Mouse (Mus musculus): ENCODE data around the gene Spag7. TPM values are rescaled to one million over a fixed set of nuclear protein-coding genes. Genes with fewer than 3 reads are reported as not detected.
A peak's percentile ranks its signal among the peaks of the same experiment; 100 is the strongest.

Spag7 gene
- polyA plus RNA-seq, 1 experiment, result 195 TPM

GRCm38 (mm10) chr11:70699051-70699450 is 29.8 kb upstream of the Spag7 start:
- Histone ChIP-seq H3K27ac (ENCODE audit: insufficient read depth, low read length) (no peak overlapping the region), H3K27me3 (ENCODE audit: control insufficient read depth, insufficient read depth, low read length, poor library complexity, severe bottlenecking) (no peaks in the 10 kb centered on the region), H3K9me3 (replicated peaks; ENCODE audit: control insufficient read depth, insufficient read depth, low read length, poor library complexity, severe bottlenecking) (no peaks in the 10 kb centered on the region), H3K4me1 (ENCODE audit: control insufficient read depth, insufficient read depth, low read length) (no peaks in the 10 kb centered on the region), H3K9ac (ENCODE audit: low read depth, poor library complexity, severe bottlenecking) (peak overlapping the region; percentile 94), H3K36me3 (ENCODE audit: control insufficient read depth, insufficient read depth, low read length, poor library complexity, severe bottlenecking) (no peaks in the 10 kb centered on the region), H3K4me3 (ENCODE audit: low read depth, low read length) (no peak overlapping the region)
- TF ChIP-seq EP300 (IDR thresholded peaks at IDR 0.05; ENCODE audit: insufficient read depth, low read depth, low read length) (no peak), POLR2A (IDR thresholded peaks at IDR 0.05; ENCODE audit: insufficient read depth, low read length) (no peak), CTCF (IDR thresholded peaks at IDR 0.05; ENCODE audit: low read depth, low read length) (no peak)

- H3K27ac ChIP-seq (ENCODE audit: insufficient read depth, low read length), result no peak overlapping the region
- no peak overlapping the region for H3K4me3 ChIP-seq (ENCODE audit: low read depth, low read length)
- H3K9ac ChIP-seq (ENCODE audit: low read depth, poor library complexity, severe bottlenecking), result no peak overlapping the region
- H3K36me3 ChIP-seq (ENCODE audit: control insufficient read depth, insufficient read depth, low read length, poor library complexity, severe bottlenecking), result no peaks in the 10 kb centered on the region
- H3K27me3 ChIP-seq (ENCODE audit: control insufficient read depth, insufficient read depth, low read length, poor library complexity, severe bottlenecking), result no peaks in the 10 kb centered on the region
- no peaks in the 10 kb centered on the region for H3K4me1 ChIP-seq (ENCODE audit: control insufficient read depth, insufficient read depth, low read length)
- TF ChIP-seq CTCF (IDR thresholded peaks at IDR 0.05; ENCODE audit: low read depth, low read length) (no peak), POLR2A (IDR thresholded peaks at IDR 0.05; ENCODE audit: insufficient read depth, low read length) (no peak), EP300 (IDR thresholded peaks at IDR 0.05; ENCODE audit: insufficient read depth, low read depth, low read length) (no peak)
- no peaks in the 10 kb centered on the region for H3K9me3 ChIP-seq (replicated peaks; ENCODE audit: control insufficient read depth, insufficient read depth, low read length, poor library complexity, severe bottlenecking)
Measured at GRCm38 (mm10) chr11:70697376-70697775, 28.2 kb upstream of the Spag7 start.

GRCm38 (mm10) chr11:70693504-70693903 is 24.3 kb upstream of the Spag7 start:
- no peak overlapping the region for H3K27ac ChIP-seq (ENCODE audit: insufficient read depth, low read length)
- no peak for TF ChIP-seq EP300 (IDR thresholded peaks at IDR 0.05; ENCODE audit: insufficient read depth, low read depth, low read length)
- TF ChIP-seq POLR2A (IDR thresholded peaks at IDR 0.05; ENCODE audit: insufficient read depth, low read length), result no peak
- no peak for TF ChIP-seq CTCF (IDR thresholded peaks at IDR 0.05; ENCODE audit: low read depth, low read length)
- no peak overlapping the region for H3K9ac ChIP-seq (ENCODE audit: low read depth, poor library complexity, severe bottlenecking)
- H3K4me3 ChIP-seq (ENCODE audit: low read depth, low read length), result no peak overlapping the region
- no peaks in the 10 kb centered on the region for H3K36me3 ChIP-seq (ENCODE audit: control insufficient read depth, insufficient read depth, low read length, poor library complexity, severe bottlenecking)
- no peaks in the 10 kb centered on the region for H3K4me1 ChIP-seq (ENCODE audit: control insufficient read depth, insufficient read depth, low read length)
- no peaks in the 10 kb centered on the region for H3K9me3 ChIP-seq (replicated peaks; ENCODE audit: control insufficient read depth, insufficient read depth, low read length, poor library complexity, severe bottlenecking)
- no peaks in the 10 kb centered on the region for H3K27me3 ChIP-seq (ENCODE audit: control insufficient read depth, insufficient read depth, low read length, poor library complexity, severe bottlenecking)

GRCm38 (mm10) chr11:70689578-70689977 is 20.4 kb upstream of the Spag7 start:
- no peak overlapping the region for H3K27ac ChIP-seq (ENCODE audit: insufficient read depth, low read length)
- no peaks in the 10 kb centered on the region for H3K4me1 ChIP-seq (ENCODE audit: control insufficient read depth, insufficient read depth, low read length)
- no peaks in the 10 kb centered on the region for H3K27me3 ChIP-seq (ENCODE audit: control insufficient read depth, insufficient read depth, low read length, poor library complexity, severe bottlenecking)
- no peaks in the 10 kb centered on the region for H3K36me3 ChIP-seq (ENCODE audit: control insufficient read depth, insufficient read depth, low read length, poor library complexity, severe bottlenecking)
- no peak for TF ChIP-seq POLR2A (IDR thresholded peaks at IDR 0.05; ENCODE audit: insufficient read depth, low read length)
- no peak for TF ChIP-seq EP300 (IDR thresholded peaks at IDR 0.05; ENCODE audit: insufficient read depth, low read depth, low read length)
- TF ChIP-seq CTCF (IDR thresholded peaks at IDR 0.05; ENCODE audit: low read depth, low read length), result no peak
- H3K9ac ChIP-seq (ENCODE audit: low read depth, poor library complexity, severe bottlenecking), result no peak overlapping the region
- H3K9me3 ChIP-seq (replicated peaks; ENCODE audit: control insufficient read depth, insufficient read depth, low read length, poor library complexity, severe bottlenecking), result no peaks in the 10 kb centered on the region
- no peak overlapping the region for H3K4me3 ChIP-seq (ENCODE audit: low read depth, low read length)

GRCm38 (mm10) chr11:70688372-70688771 is 19.2 kb upstream of the Spag7 start:
- Histone ChIP-seq H3K36me3 (ENCODE audit: control insufficient read depth, insufficient read depth, low read length, poor library complexity, severe bottlenecking) (no peaks in the 10 kb centered on the region), H3K4me1 (ENCODE audit: control insufficient read depth, insufficient read depth, low read length) (no peaks in the 10 kb centered on the region), H3K9ac (ENCODE audit: low read depth, poor library complexity, severe bottlenecking) (peak overlapping the region; percentile 67), H3K27me3 (ENCODE audit: control insufficient read depth, insufficient read depth, low read length, poor library complexity, severe bottlenecking) (no peaks in the 10 kb centered on the region), H3K27ac (ENCODE audit: insufficient read depth, low read length) (no peak overlapping the region), H3K4me3 (ENCODE audit: low read depth, low read length) (peak overlapping the region; percentile 90), H3K9me3 (replicated peaks; ENCODE audit: control insufficient read depth, insufficient read depth, low read length, poor library complexity, severe bottlenecking) (no peaks in the 10 kb centered on the region)
- TF ChIP-seq POLR2A (IDR thresholded peaks at IDR 0.05; ENCODE audit: insufficient read depth, low read length), result no peak
- no peak for TF ChIP-seq EP300 (IDR thresholded peaks at IDR 0.05; ENCODE audit: insufficient read depth, low read depth, low read length)
- no peak for TF ChIP-seq CTCF (IDR thresholded peaks at IDR 0.05; ENCODE audit: low read depth, low read length)

- Histone ChIP-seq H3K36me3 (ENCODE audit: control insufficient read depth, insufficient read depth, low read length, poor library complexity, severe bottlenecking) (no peaks in the 10 kb centered on the region), H3K9ac (ENCODE audit: low read depth, poor library complexity, severe bottlenecking) (peak within 1 kb of the TSS; percentile 67), H3K27ac (ENCODE audit: insufficient read depth, low read length) (no peak within 1 kb of the TSS), H3K27me3 (ENCODE audit: control insufficient read depth, insufficient read depth, low read length, poor library complexity, severe bottlenecking) (no peaks in the 10 kb centered on the region), H3K4me3 (ENCODE audit: low read depth, low read length) (peak within 1 kb of the TSS; percentile 90), H3K4me1 (ENCODE audit: control insufficient read depth, insufficient read depth, low read length) (peaks cover 2% of the 10 kb centered on the region), H3K9me3 (replicated peaks; ENCODE audit: control insufficient read depth, insufficient read depth, low read length, poor library complexity, severe bottlenecking) (no peaks in the 10 kb centered on the region)
- TF ChIP-seq EP300 (IDR thresholded peaks at IDR 0.05; ENCODE audit: insufficient read depth, low read depth, low read length) (no peak), POLR2A (IDR thresholded peaks at IDR 0.05; ENCODE audit: insufficient read depth, low read length) (peak; percentile 32), CTCF (IDR thresholded peaks at IDR 0.05; ENCODE audit: low read depth, low read length) (peak; percentile 33)
Measured at GRCm38 (mm10) chr11:70687601-70688199, 18.5 kb upstream of the Spag7 start, which contains the start of gene Camta2. Gene Camta2, minus strand, starts transcription at chr11:70688105.
